Mouse (Mus musculus) heart, adult 11 months (tissue): ENCODE measurements around the gene Hps3.
"Not testable (repeated sequence)": the region's sequence is repeated elsewhere in the genome, so short reads cannot be mapped to it uniquely, and the experiment has no call there.

Experiments used
- DNase-seq: peaks from one replicate; pipeline ENCODE4 v3.0.0; 2022

Gene Hps3

GRCm38 (mm10) chr3:20005611-20006010 is 29.5 kb downstream of the Hps3 start:
- DNase-seq, result no peak

- no peak for DNase-seq
Measured at GRCm38 (mm10) chr3:20004422-20004821, 30.7 kb downstream of the Hps3 start.

- no peak for DNase-seq
Measured at GRCm38 (mm10) chr3:20002786-20003185, 32.3 kb downstream of the Hps3 start.

- no peak for DNase-seq
Measured at GRCm38 (mm10) chr3:20000806-20001205, 34.3 kb downstream of the Hps3 start.

GRCm38 (mm10) chr3:19999551-19999950 is 35.6 kb downstream of the Hps3 start:
- no peak for DNase-seq

GRCm38 (mm10) chr3:19992388-19992787 is 42.7 kb downstream of the Hps3 start:
- DNase-seq, result no peak

- DNase-seq, result no peak
Measured at GRCm38 (mm10) chr3:19990031-19990430, 45.1 kb downstream of the Hps3 start.

- DNase-seq, result no peak
Measured at GRCm38 (mm10) chr3:19986123-19986522, 49.0 kb downstream of the Hps3 start.

GRCm38 (mm10) chr3:19982846-19983245 is 52.3 kb downstream of the Hps3 start:
- no peak for DNase-seq

GRCm38 (mm10) chr3:19981156-19981555 is 54.0 kb downstream of the Hps3 start:
- no peak for DNase-seq

GRCm38 (mm10) chr3:19978474-19978873 is 56.6 kb downstream of the Hps3 start:
- peak; percentile 97 for DNase-seq

GRCm38 (mm10) chr3:19966072-19966471 is 69.0 kb downstream of the Hps3 start:
- no peak for DNase-seq

- DNase-seq, result no peak
Measured at GRCm38 (mm10) chr3:19965239-19965638, 69.9 kb downstream of the Hps3 start.

- no peak for DNase-seq
Measured at GRCm38 (mm10) chr3:19964625-19965188, 70.4 kb downstream of the Hps3 start.

- DNase-seq, result no peak
Measured at GRCm38 (mm10) chr3:19962769-19963513, 72.2 kb downstream of the Hps3 start.

- DNase-seq, result no peak
Measured at GRCm38 (mm10) chr3:19961341-19961740, 73.8 kb downstream of the Hps3 start.

- DNase-seq, result peak; percentile 90
Measured at GRCm38 (mm10) chr3:19960570-19961114, 74.5 kb downstream of the Hps3 start.

- no peak for DNase-seq
Measured at GRCm38 (mm10) chr3:19958983-19959382, 76.1 kb downstream of the Hps3 start.

GRCm38 (mm10) chr3:19958031-19958430 is 77.1 kb downstream of the Hps3 start:
- no peak for DNase-seq

- DNase-seq, result peak; percentile 91
Measured at GRCm38 (mm10) chr3:19956885-19957284, 78.2 kb downstream of the Hps3 start, which contains the start of gene Cp. Cp (plus strand) TSS chr3:19957054.

GRCm38 (mm10) chr3:19953865-19954264 is 81.2 kb downstream of the Hps3 start:
- peak; percentile 99 for DNase-seq

- DNase-seq, result no peak
Measured at GRCm38 (mm10) chr3:19953425-19953824, 81.7 kb downstream of the Hps3 start.

- not testable (repeated sequence) for DNase-seq
Measured at GRCm38 (mm10) chr3:19949401-19949800, 85.7 kb downstream of the Hps3 start.

- no peak for DNase-seq
Measured at GRCm38 (mm10) chr3:19948552-19948951, 86.6 kb downstream of the Hps3 start.
